Mouse (Mus musculus) myocyte (in vitro differentiated cells): ENCODE measurements at regions not wholly inside any gene's neighbourhood (a gene's known extent, or its start where the extent isn't known, plus 50 kb on each side); places are given as distances from the start of the nearest gene placed in this dataset.

ENCODE experiments used
- CEBPB ChIP-seq: IDR thresholded peaks from 2 replicates; pipeline ENCODE4 v1.6.1; 2011; ENCODE audit warnings: mild to moderate bottlenecking, moderate library complexity; ENCODE audit not compliant: poor library complexity, insufficient read depth, severe bottlenecking
- E2F4 ChIP-seq: IDR thresholded peaks from one replicate; pipeline ENCODE4 v1.6.1; 2011; ENCODE audit warnings: mild to moderate bottlenecking, control low read depth, moderate library complexity; ENCODE audit not compliant: insufficient read depth
- MAX ChIP-seq: IDR thresholded peaks from one replicate; pipeline ENCODE4 v1.6.1; 2011; ENCODE audit warnings: low read depth, mild to moderate bottlenecking, control low read depth
- MYOD1 ChIP-seq, 3 experiments: IDR thresholded peaks; one replicate each; pipeline ENCODE4 v1.6.1; 2011; ENCODE audit warnings: control low read depth in 2 of 3, low read depth in 2 of 3, mild to moderate bottlenecking in 2 of 3, moderate library complexity in 1 of 3; ENCODE audit not compliant: insufficient read length in 2 of 3, control insufficient read depth in 1 of 3
- MYOG ChIP-seq, 3 experiments: IDR thresholded peaks; one replicate each; pipeline ENCODE4 v1.6.1; 2011; ENCODE audit warnings: control low read depth in 2 of 3, low read depth in 2 of 3, mild to moderate bottlenecking in 2 of 3; ENCODE audit not compliant: insufficient read length in 2 of 3, control insufficient read depth in 1 of 3, insufficient read depth in 1 of 3
- POLR2A ChIP-seq: IDR thresholded peaks from one replicate; pipeline ENCODE4 v1.6.1; 2011; ENCODE audit warnings: low read depth, mild to moderate bottlenecking, control low read depth, moderate library complexity; ENCODE audit not compliant: insufficient read length
- POLR2AphosphoS2 ChIP-seq: IDR thresholded peaks from one replicate; pipeline ENCODE4 v1.6.1; 2011; ENCODE audit warnings: low read depth, control low read depth; ENCODE audit not compliant: insufficient read length
- REST ChIP-seq: IDR thresholded peaks from one replicate; pipeline ENCODE4 v1.6.1; 2011; ENCODE audit warnings: mild to moderate bottlenecking, control low read depth, moderate library complexity; ENCODE audit not compliant: insufficient read depth, insufficient read length
- SRF ChIP-seq: IDR thresholded peaks from one replicate; pipeline ENCODE4 v1.6.1; 2011; ENCODE audit warnings: low read depth; ENCODE audit not compliant: control insufficient read depth, insufficient read length
- TCF12 ChIP-seq: IDR thresholded peaks from one replicate; pipeline ENCODE4 v1.6.1; 2011; ENCODE audit warnings: mild to moderate bottlenecking, control low read depth; ENCODE audit not compliant: poor library complexity, insufficient read depth, severe bottlenecking
- TCF3 ChIP-seq: IDR thresholded peaks from one replicate; pipeline ENCODE4 v1.6.1; 2011; ENCODE audit warnings: low read depth, control low read depth; ENCODE audit not compliant: insufficient read length
- USF1 ChIP-seq: IDR thresholded peaks from one replicate; pipeline ENCODE4 v1.6.1; 2011; ENCODE audit warnings: low read depth, mild to moderate bottlenecking, control low read depth, moderate library complexity

DNA sequence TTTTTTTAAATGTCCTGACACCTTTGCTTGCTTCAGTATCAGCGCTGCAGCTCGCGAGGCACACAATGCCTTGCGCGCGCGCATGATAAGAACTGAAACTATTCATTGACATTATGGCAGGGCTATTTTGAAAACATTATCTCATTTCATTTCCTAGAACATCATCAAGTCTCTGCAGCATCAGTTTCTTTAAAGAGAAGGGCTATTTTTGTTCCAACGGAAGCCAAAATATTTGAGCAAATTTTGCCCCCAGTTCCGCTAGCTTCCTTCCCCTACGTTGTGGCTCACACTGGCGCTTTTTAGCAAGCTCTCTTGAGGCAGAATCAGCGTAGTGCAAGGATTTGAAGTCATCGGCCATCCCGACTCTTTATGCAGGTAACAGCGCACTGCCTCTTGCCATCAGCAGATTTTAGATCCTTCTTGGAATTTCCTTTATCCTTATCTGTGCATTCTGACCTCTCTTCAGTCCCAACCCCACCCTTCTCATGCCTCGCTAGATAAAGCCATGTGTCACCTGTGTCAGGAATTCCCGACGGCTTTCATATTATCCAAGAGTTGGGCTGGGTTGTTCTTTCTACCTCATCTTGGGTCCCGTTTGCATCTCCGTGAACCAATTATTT lies 77.1 kb downstream of the Phlda1 start:
- TF ChIP-seq SRF (no peak), MYOG (IDR thresholded peaks at IDR 0.05; ENCODE audit: control insufficient read depth in 1 of 3, insufficient read depth in 1 of 3, insufficient read length in 2 of 3, low read depth in 2 of 3) (no peak), POLR2A (no peak), POLR2AphosphoS2 (no peak), USF1 (no peak), MYOD1 (IDR thresholded peaks at IDR 0.05; ENCODE audit: control insufficient read depth in 1 of 3, insufficient read length in 2 of 3, low read depth in 2 of 3) (no peak), REST (no peak), E2F4 (no peak), MAX (no peak), CEBPB (no peak), TCF3 (no peak), TCF12 (no peak)
